Mouse (Mus musculus) 3T3-L1 (cell line): ENCODE measurements around the gene Gorasp2.

ENCODE experiments used
- DNase-seq: peaks from one replicate; pipeline ENCODE4 v3.0.0-alpha.2; 2015; ENCODE audit warnings: low read depth, low spot score

The Gorasp2 gene

DNA sequence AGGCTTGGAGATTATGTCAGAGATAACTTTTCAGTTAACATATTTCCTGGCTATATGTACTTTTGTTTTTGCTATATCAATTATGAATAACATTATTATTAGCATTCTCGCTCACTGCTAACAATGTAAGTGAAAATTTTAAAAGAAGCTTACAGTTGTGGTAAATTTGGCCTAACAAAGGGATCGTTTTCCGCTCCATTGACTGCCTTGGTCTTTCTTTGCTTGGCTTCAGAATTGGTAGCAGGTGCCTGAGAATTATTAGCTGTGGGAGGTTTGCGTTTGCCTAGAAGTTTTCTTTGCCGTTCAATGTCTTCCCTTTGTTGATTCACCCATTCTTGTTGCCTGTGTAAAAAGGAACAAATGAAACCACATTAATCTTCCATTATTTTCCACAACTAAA is 80.5 kb downstream of the Gorasp2 start:
- DNase-seq, result no peak

DNA sequence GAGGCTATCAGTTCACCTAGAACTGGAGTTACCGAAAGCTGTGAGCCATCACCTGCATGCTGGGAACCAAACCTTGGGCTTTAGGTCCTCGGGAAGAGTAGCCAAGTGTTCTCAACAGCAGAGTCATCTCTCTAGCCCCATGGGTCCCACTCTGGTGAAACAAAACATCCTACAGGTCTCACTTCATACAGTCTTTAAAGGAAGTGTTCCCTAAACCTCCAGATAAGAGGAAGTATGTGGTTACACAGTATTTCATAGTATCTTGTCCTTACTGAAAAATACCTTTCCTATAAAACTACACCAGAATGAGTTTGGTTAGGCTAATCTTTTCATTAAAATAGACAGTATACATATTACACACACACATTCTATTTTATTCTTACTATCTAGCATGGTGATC is 81.2 kb downstream of the Gorasp2 start:
- no peak for DNase-seq

DNA sequence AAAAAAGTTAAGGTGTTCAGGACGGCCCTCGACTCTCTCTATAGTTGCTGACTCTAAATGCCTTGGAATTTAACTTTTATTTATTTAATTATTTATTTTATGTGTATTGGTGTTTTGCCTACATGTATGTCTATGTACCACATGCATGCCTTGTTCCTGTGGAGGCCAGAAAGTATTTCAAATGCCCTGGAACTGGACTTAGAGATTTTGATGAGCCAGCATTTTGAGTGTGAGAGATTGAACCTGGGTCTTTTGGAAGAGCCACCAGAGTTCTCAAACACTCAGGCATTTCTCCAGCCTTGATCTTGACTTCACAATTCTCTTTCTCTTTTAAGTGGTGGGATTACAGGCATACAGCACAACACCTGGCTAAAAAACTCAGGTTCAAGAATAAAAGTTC is 90.3 kb downstream of the Gorasp2 start:
- no peak for DNase-seq

DNA sequence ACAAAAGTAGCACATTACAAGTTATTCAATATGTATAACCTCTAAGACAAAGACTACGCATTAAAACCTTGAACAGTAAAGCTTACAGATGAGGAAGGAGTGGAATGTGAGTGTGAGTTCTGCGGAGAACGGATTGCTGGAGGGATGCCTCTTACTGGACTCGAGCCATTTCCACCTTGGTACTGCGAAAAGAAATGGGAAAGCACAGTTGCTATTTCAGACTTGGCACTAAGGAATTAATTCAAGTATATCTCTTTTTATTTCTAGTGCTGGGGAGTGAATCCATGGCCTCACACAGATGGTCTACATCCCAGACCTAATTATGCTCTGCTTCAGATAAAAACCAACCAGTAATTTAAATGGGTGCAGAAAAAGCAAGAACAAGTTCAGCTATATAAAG is 90.8 kb downstream of the Gorasp2 start:
- DNase-seq, result no peak
